Mouse (Mus musculus) left cerebral cortex, postnatal 36 days (tissue): ENCODE measurements around the gene Heatr6. TPM values are rescaled to one million over a fixed set of nuclear protein-coding genes. Genes with fewer than 3 reads are reported as not detected.

Experiments
- total RNA-seq, 2 experiments: library from RNA; stranded (reverse); gene quantifications; 2 replicates each; pipeline ENCODE4 v1.2.3; 2021

The Heatr6 gene
- total RNA-seq, 2 experiments from 2014 or later, result 12.0 to 19.3 TPM

Other genes with a start within 250 kb of the Heatr6 start
- not detected for gene Heatr9, start 231.5 kb upstream of the Heatr6 start, total RNA-seq
- gene Ccl5, start 223.2 kb upstream of the Heatr6 start, total RNA-seq, result not detected
- gene Ccl9, start 175.1 kb upstream of the Heatr6 start, total RNA-seq, result 1 to 10 TPM; 3.3 to 5.6 TPM
- 1 to 10 TPM; 1.4 to 1.6 TPM for gene Ccl6, start 160.6 kb upstream of the Heatr6 start, total RNA-seq
- not detected for gene Rpl9-ps1, start 108.1 kb upstream of the Heatr6 start, total RNA-seq
- not detected for gene Ccl3, start 104.3 kb upstream of the Heatr6 start, total RNA-seq
- gene Ccl4, start 91.1 kb upstream of the Heatr6 start, total RNA-seq, result not detected
- gene Wfdc17, start 49.7 kb upstream of the Heatr6 start, total RNA-seq, result not detected
- 1 to 10 TPM; 1.2 to 1.4 TPM for gene Wfdc18, start 44.7 kb upstream of the Heatr6 start, total RNA-seq
- gene Wfdc21, start 6.8 kb upstream of the Heatr6 start, total RNA-seq, result not detected
- gene Hnf1b, start 96.4 kb downstream of the Heatr6 start, total RNA-seq, result under 1 TPM; 0.23 to 0.47 TPM
- gene Ddx52, start 188.4 kb downstream of the Heatr6 start, total RNA-seq, result 10 to 100 TPM; 12.8 to 14.8 TPM
- 10 to 100 TPM; 58.1 to 58.8 TPM for gene Synrg, start 210.7 kb downstream of the Heatr6 start, total RNA-seq